Mouse (Mus musculus) hindlimb bud, embryonic 11.5 days (tissue): ENCODE data around the gene Olfr683.
"Not testable (repeated sequence)": the region's sequence is repeated elsewhere in the genome, so short reads cannot be mapped to it uniquely, and the experiment has no call there.

Experiments used
- DNase-seq: peaks from one replicate; pipeline ENCODE4 v3.0.0-alpha.2; 2012; ENCODE audit warnings: low read depth, low spot score; ENCODE audit errors: extremely low spot score

Gene Olfr683

DNA sequence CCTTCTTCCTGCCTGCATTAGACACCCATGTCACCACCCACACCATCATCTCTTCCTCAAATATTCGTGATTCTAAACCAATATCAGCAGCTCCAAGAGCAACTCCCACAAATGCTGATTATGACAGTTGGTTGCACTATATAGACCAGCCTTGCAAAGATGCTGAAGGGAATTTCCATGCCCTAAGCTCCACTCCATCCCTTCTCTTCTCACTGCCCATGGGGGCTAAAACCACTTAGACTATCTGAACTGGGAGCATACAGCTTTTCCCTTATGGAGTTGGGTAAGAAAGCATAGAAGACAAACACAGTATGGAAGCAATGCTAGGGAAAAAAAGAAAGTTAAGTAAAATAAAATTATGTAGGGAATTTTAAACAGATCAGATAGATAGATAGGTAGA, at the start of gene Olfr683:
Olfr683 (minus strand) TSS at position 101 of the 400 bp plus-strand sequence.
- no peak for DNase-seq

DNA sequence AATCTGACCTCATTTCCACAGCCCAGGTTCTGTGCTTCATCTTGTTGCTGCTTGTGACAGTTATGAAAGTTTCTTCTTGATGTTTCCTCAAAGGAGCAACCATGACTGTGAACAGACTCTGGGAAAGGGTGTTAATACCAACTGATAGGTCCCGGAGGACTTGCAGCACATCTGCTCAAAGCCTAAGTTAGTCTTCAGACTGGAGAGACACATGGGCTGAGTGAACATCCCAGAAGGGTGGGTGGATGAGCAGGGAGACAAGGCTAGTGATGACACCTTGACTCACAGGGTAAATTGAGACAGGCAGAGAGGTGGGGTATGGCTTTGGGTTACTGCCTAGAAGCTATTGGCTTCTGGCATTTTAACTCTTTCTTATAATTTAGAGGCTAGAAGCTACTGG, 39.1 kb upstream of the Olfr683 start, which contains the start of gene Olfr685:
Olfr685 (minus strand) TSS at position 101 of the 400 bp plus-strand sequence.
- DNase-seq, result no peak

DNA sequence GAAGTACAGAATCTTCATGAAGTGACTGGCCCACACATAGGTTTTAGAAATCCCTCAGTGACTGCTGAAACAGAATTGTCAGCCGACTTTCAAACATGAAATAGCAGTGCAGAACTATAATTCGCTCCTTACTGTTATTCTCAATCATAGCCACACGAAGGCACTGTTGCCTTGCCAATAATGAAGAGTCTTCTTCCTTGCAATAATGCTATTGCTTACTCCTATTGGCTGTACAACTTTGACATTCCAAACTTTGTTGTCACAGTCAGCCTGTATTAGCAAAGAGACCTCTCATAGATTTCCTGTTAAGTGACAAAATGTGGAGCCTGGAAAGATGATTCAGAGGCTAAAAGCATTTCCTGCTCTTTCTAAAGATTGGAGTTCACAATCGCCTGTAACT, 24.0 kb upstream of the Olfr683 start:
- DNase-seq, result no peak

DNA sequence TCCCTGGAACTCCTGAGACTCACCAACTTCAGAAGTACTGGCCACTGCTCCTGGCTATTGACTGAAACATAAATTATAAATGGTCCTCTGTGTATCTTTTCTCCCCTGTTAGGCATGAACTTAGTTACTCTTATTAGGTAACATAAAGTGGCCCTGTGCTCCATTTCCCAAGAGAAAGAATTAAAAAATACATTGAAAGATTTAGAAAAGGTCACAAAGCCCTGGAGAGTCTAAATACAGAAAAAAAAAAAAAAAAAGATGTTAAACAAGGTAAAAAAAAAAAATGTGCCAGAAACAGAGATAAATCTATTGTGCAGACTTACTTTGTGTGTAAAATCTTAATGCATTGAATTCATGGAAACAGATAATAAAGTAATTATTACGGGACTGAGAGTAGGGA, 16.7 kb upstream of the Olfr683 start, which contains the start of gene Olfr684:
Olfr684 (minus strand) TSS at position 101 of the 400 bp plus-strand sequence.
- no peak for DNase-seq

DNA sequence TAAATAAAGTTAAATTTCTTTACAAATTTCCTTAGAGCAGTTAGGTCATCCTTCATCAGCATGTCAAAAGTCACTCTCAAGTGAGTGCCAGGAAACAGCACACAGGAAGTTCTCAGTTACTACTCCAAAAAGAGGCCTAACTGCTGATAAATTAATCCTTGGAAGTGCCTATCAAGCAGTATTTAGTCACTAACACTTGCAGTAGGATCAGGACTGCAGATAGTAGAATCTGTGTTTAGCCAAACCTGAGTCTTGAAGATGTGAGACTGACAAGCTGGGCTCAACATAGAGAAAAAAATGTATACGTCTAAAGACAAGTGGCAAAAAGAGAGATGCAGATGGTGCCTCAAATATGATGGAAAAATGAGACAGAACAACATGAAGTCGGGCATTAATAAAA, 5.5 kb downstream of the Olfr683 start:
- DNase-seq, result no peak

DNA sequence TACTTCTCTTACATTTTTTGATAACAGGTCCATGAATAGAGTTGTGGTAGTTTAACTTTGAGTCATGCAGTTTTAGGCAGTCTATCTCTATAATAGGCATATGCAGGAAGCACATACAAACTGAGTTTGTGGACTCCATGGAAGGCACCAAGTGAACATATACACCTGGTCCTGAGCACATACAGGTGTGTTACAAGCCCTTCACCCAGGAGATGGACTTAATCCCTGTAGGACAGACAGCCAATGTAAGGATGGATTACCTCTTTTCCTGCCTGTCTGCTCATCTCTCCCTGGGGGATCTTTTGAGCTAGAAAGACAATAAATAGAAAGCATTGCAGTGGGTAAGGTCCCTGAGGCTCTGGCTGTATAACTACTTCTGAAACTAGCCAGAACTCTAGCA, 30.3 kb downstream of the Olfr683 start, which contains the start of gene Olfr681:
Olfr681 (plus strand) TSS at position 301 of the 400 bp plus-strand sequence.
- no peak for DNase-seq

DNA sequence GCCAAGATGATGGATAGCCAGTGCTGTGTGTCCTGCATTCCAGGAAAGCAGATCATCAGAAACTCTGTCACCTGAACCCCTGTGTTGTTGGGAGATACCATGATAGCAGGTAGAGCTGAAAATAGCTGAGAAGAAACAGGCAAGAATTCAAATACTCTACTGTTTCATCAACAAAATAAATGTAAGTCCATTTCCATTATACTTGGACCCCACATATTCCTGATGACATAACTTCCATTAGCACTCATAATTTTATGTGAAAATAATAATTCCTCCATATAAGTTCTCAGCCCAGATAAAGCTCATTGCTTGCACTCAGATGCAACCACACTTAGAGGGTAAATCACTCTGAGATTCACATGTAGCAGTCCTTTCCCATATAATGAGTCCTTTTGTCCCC, 54.1 kb downstream of the Olfr683 start, which contains the start of gene Olfr680-ps1:
Olfr680-ps1 (minus strand) TSS at position 101 of the 400 bp plus-strand sequence.
- DNase-seq, result not testable (repeated sequence)
